Mouse (Mus musculus): ENCODE results near the gene Ndufb2.

GRCm38 (mm10) chr6:39556900-39557659 lies 35.3 kb upstream of the Ndufb2 start:
- no peak for TF ChIP-seq CTCF (IDR thresholded peaks at IDR 0.05; ENCODE audit: extremely low read depth, insufficient read depth, low read length)
- no peak for TF ChIP-seq POLR2A (IDR thresholded peaks at IDR 0.05; ENCODE audit: extremely low read depth, insufficient read depth, low read length)
